Mouse (Mus musculus) ES-E14 (cell line): Measurements from ENCODE around the gene Hist1h1t.
"Not testable (repeated sequence)": the region's sequence is repeated elsewhere in the genome, so short reads cannot be mapped to it uniquely, and the experiment has no call there.

Experiments
- CHD2 ChIP-seq: IDR thresholded peaks from 2 replicates; pipeline ENCODE4 v1.6.1; 2014; ENCODE audit warnings: mild to moderate bottlenecking, low read depth, low read length, inconsistent platforms
- MAFK ChIP-seq: IDR thresholded peaks from 2 replicates; pipeline ENCODE4 v1.6.1; 2014; ENCODE audit warnings: mild to moderate bottlenecking, low read depth, low read length, inconsistent platforms; ENCODE audit not compliant: insufficient read depth
- ZC3H11A ChIP-seq: IDR thresholded peaks from 2 replicates; pipeline ENCODE4 v1.6.1; 2012; ENCODE audit warnings: low read depth, mild to moderate bottlenecking, inconsistent platforms, low read length, borderline replicate concordance

DNA sequence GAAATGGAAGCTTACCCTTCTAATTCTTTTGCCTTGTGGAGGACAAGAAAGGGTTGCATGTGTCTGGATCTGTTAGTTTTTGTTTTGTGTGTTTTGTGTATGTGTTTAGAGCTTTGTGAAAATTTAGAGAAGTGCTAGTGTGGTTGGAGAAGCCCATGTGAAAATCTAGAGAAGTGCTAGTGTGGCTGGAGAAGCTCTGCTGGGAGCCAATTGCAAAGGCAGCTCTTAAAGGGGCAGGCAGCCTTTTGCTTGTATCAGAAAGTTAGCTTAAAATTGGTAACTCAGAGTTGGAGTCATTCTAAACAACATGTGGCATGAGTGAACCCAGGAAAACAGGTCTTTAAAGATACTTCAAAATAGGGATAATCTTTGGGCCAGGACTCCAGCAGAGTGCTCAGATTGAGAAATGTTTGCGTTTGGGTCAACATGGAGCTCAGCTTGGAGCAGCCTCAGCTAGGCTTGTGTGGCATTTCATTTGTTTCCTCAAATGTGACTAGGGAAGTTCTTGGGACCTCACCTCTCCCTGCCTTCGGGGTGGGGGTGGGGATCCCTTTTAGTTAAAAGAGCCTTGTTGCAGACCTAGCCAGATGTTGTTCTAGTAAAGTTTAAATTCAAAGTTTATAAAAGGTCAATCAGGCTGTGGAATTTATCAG is 22.1 kb downstream of the Hist1h1t start:
- not testable (repeated sequence) for TF ChIP-seq MAFK, ZC3H11A, CHD2
